Mouse (Mus musculus) mature B cell (primary cell): ENCODE measurements around the gene Eef1a2.

Source experiments
- in situ Hi-C: fragments of 300-500 bp; cut with MboI; formaldehyde crosslinking; loops from 2 replicates; pipeline ENCODE4 v1.14.3; 2019

Eef1a2 gene

DNA sequence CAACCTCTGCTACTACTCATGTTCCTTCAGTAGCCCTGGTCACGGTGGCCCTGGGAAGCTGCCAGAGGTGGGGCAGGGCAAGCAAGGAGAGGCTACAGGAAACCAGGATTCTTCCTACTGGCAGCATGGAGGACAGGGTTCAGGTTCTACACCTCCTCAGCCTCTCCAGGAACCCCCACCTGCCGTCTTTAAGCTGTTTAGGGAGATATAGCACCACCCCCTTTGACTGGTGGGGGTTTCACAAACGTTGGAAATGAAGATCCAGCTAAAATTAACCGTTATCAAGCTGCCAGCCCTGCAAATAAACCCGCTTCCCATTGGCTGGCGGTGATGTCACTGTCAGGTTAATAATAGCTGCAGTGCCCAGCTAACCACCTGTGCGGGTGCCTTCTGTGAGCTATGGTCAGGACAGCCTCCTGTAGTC, 2.3 kb upstream of the Eef1a2 start:
- in situ Hi-C loops, result no loop called here

- in situ Hi-C loops, result no loop called here
Observed at GRCm38 (mm10) chr2:181158471-181158870, 1.7 kb upstream of the Eef1a2 start.

GRCm38 (mm10) chr2:181157716-181158302, 995 bp upstream of the Eef1a2 start:
- in situ Hi-C loops, result no loop called here

- in situ Hi-C loops, result no loop called here
Observed at GRCm38 (mm10) chr2:181157180-181157579, 366 bp upstream of the Eef1a2 start.

DNA sequence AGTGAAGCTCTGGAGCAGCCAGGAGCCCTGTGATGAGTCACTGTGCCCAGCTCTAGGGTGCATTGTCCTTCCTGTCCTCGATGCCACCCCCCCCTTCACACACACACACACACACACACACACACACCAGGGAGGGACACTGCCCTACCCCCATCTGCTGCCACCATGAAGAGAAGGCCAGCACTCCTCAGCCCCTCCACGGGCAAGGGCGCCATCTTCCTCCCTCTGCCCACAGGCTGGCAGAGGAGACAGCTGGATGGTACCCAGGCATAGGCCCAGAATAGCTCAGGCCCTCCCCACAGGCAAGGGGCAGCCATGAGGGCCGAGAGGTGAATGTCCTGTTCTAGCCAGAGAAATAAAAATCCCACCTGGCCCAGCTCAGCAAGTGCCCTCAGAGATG, 1.0 kb downstream of the Eef1a2 start:
- in situ Hi-C loops, result no loop called here

GRCm38 (mm10) chr2:181154831-181155415, 1.9 kb downstream of the Eef1a2 start:
- in situ Hi-C loops, result no loop called here

GRCm38 (mm10) chr2:181154361-181154760, 2.5 kb downstream of the Eef1a2 start:
- in situ Hi-C loops, result no loop called here

DNA sequence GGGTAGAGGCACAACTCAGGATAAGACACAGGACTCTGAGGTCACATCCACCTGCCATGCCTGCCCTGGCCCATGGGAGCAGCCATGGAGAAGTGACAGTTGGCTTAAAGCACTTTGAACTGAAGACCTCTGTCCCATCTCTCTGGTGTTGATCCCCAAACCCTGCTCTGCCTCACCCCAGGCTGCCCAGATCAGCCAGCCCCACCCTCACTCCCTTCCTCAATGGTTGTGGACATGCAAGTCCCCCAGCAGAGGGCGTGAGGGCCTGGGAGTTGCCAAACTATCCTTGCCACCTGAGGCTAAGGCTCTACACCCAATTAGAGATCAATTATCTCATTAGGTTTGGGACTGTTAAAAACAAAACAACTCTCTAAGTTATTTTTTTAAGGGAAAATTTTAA, 3.0 kb downstream of the Eef1a2 start:
- in situ Hi-C loops, result no loop called here

GRCm38 (mm10) chr2:181153131-181153530, 3.7 kb downstream of the Eef1a2 start:
- in situ Hi-C loops, result no loop called here

GRCm38 (mm10) chr2:181152701-181153100, 4.1 kb downstream of the Eef1a2 start:
- in situ Hi-C loops, result no loop called here

GRCm38 (mm10) chr2:181150281-181150680, 6.5 kb downstream of the Eef1a2 start:
- in situ Hi-C loops, result no loop called here

GRCm38 (mm10) chr2:181148318-181148955, 8.4 kb downstream of the Eef1a2 start:
- in situ Hi-C loops, result no loop called here

- in situ Hi-C loops, result no loop called here
Observed at GRCm38 (mm10) chr2:181147546-181148317, 9.1 kb downstream of the Eef1a2 start.

DNA sequence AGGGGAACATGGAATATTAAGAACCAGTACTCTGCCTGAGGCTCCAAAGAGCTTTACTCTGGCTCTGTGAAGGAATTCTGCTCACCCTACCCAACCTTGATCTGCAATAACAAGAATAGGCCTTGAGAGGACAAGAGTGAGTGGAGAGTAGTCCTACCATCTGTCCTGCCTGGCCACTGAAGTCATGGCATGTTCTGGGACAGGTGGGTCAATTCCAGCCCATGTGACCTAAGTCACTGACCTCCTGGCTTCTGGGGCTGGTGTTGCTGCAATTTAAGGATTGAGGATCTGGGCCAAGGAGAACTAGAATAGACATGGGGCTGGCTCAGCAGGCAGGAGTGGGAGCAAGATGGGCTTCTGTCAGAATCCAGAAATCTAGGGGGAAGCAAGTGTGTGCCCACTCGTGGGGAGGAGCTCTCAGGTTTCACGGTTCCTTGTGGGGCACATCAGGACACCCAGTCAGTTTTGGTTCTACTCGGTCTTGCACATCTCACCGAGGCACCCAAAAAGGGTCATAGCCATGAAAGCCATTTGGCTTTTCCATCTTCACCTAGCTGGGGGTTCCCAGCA, 9.8 kb downstream of the Eef1a2 start:
- in situ Hi-C loops, result no loop called here

GRCm38 (mm10) chr2:181144675-181145074, 12.1 kb downstream of the Eef1a2 start:
- in situ Hi-C loops, result no loop called here

- in situ Hi-C loops, result no loop called here
Observed at GRCm38 (mm10) chr2:181143509-181144276, 13.1 kb downstream of the Eef1a2 start.

DNA sequence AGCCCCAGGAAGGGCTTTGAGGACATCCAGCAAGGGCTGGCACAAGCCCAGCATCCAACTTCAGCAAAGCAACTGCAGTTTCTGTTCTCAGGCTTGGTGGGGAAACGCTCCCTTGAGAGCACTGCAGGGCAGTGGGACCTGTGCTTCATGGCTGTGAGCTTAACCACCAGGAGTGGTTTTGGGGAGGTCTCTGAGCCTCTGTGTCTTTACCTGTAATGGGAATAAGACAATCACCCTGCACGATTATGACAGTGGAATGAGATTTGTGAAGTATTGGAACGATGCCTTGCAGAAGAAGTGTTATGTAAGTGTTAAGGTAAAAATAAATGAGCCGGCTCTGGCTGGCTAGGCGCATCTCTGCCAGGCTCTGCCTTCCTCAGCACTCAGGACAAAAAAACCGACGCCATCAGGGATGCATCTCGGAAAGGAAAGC, 14.1 kb downstream of the Eef1a2 start:
- in situ Hi-C loops, result no loop called here

DNA sequence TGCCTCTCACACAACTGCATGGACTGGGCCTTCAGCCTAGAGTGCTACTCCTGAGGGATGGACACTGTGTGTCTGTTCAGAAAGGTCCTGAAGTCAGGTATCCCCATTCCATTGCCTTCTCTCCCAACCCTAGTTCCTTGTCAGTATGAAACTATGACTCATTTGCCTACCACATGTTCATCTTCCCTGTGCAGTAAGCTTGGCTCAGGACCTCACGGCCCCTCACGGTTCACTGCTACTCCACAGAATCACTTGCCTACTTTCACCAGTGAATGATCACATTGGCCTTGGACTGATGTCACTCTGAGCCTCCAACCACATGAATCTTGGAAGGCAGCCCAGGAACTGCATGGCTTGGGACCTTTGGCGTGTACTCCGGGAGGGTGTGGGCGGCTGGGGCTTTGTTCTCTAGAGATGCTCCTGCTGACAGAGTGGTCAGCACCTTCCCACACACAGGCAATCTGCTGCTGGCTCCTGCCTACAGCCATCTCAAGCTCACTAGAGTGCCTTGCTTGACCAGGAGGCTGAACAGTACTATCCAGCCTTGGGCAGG, 17.1 kb downstream of the Eef1a2 start:
- in situ Hi-C loops, result no loop called here

DNA sequence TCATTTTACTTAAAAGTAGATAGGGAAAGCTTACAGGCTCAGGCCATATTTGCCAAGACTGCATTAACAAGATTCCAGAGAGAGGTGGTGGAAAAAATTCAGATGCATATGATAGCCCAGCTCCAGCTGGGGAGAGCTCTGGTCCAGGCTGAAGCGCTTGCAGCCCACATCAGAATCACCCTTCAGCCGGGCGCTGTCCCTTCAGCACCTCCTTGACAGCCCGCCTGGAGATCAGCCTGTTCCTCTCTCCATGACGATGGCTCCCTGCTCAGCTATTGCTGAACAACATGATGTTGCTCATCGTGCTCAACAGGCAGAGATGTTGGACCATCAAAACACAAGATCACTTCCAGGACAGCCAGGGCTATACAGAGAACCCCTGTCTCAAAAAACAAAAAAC, 19.9 kb downstream of the Eef1a2 start:
- in situ Hi-C loops, result no loop called here

GRCm38 (mm10) chr2:181135446-181135818, 21.4 kb downstream of the Eef1a2 start:
- in situ Hi-C loops, result no loop called here
